Mouse (Mus musculus) 3T3-L1 (cell line): Measurements from ENCODE around the gene Eno2.

Source experiments
- DNase-seq: peaks from one replicate; pipeline ENCODE4 v3.0.0-alpha.2; 2015; ENCODE audit warnings: low read depth, low spot score

The Eno2 gene

DNA sequence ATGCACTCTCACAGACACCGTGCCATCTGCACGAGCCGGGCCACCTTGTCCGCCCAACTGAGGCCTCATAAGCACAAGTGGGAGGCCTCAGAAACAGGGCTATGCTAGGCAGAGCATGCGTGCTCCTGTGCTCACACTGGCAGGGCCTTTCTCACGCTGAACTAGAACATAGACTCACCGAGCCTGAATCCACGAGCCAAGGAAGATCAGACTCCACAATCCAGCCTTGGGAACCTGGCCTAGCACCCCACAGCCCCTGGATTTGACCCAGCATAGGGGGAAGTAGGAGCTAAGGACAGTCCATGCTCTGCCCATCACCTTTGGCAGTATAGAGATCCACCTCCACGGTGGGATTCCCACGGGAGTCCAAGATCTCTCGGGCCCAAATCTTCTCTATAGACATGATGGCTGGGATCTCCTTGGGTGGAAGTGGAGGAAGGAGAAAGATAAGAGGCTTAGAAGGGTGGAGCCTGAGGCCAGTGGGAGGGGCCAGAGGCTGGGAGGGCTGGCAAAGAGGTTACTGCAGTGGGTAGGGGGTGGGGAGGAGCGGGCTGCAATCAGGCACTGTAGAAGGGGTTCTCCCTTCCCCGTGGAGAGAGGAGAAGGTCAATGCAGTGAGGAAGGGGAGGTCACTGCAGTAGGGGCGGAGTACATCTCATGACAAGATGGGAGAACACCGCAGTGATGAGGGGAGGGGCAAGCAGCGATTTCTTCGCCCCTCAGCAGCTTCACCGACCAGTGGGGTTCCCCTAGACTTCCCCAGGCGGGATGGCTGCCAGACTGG, 1.4 kb downstream of the Eno2 start:
- no peak for DNase-seq

DNA sequence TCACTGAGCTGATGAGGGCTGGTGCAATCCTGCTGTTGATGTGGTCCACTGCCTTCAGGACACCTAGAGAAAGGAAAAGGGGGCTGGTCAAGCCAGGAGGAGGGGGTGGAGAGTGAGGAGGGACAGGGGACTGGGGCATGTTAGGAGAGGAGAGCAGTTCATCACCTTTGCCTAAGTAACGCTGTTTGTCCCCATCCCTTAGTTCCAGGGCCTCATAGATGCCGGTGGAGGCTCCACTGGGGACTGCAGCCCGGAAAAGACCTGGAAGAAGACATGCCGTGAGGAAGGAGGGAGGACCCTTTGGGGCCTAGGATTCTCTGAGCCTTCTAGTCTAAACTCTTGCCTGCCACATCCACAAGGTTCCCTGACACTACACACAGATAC, 1.9 kb downstream of the Eno2 start:
- DNase-seq, result no peak

DNA sequence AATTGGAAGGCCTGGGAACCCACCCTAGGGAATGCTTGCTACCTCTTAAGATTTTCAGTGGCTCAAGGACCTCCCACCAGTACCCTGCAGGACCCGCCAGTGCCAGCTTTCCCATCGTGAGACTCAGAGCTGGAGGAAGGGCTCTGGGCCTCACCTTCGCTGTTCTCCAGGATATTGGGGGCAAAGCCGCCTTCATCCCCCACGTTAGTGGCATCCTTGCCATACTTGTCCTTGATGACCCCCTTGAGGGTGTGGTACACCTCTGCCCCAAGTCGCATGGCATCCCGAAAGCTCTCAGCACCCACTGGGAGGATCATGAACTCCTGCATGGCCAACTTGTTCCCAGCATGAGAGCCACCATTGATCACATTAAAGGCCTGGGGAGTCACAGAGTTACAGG, 3.5 kb downstream of the Eno2 start:
- no peak for DNase-seq

DNA sequence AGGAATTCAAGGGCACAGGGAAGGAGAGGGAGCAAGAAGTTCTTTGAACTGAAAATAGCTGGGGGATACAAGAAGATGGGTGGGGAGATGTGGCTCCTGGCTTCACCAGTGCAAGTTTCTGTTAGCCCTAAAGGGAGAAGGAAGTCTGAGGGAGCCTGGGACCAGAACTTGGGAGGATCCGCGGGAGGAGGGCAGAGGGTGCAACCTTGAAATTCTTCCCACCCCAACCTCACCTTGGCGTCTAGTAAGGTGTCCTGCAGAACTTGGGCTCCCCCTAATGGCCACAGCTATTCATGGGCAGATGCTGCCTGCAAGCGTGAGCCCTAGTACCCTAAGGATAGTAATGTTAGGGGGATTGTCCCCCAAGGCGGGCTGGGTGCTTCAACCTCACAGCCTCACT, 10.2 kb downstream of the Eno2 start:
- DNase-seq, result peak; percentile 96

DNA sequence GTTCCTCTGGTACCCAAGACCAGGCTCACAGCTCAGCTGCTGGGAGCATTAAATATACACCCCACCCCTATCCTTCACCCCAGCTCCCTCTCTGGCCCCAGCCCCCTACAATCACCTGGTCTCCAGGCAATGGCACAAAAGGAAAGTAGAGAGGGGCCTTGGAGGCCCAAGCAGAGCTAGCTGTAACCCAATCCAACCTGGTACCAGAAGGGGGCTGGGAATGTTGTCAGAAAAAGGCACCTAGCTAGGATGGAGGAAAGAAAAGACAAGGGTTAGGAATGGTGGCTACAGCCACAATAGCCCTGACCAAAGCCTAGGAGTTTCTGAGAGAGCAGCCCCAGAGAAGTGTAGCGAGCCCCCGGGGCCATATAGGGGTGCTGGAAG, 10.6 kb downstream of the Eno2 start:
- no peak for DNase-seq

DNA sequence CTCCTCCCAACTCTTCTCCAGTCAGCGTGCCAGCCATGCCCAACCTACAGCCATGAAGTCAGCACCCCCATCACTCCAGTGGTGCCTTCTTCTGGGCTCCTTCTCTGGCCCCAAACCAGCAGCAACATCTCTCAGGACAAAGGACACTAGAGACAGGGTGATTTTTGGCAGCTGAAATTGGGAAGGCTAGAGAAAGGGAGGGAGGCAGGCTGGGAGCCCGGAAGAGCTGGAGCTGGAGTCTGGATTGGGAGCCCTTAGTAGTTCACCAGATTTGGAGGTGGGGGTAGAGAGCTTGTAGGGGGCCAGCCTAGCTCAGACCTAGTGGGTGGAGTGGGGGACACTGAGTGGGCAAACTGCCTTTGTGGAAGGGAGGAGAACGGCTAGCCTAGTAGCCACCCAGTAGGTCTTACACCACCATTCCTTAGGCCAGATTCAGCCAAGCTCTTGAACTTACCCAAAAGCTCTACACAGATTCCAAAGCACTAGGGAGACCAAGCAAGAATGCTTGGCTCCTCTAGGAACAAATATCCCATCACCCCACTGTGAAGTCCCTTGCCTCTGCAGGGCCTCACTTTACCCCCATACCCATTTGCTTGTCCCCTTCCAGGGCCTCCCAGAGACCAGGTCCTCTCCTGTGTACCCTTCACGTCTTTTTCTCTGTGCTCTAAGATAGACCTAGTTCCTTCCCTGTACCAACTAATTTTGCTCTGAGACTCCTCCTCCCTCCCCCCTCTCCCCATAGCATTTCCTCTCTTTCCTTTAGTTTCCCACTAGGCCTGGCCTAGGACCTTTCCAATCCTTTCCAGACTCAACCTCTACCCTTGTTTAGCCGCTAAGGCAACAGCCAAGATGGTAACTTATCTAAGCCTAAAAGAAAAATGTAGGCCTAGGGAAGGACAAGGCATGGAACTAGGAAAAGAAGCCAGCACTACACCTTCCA, 11.3 kb downstream of the Eno2 start:
- peak; percentile 90 for DNase-seq

DNA sequence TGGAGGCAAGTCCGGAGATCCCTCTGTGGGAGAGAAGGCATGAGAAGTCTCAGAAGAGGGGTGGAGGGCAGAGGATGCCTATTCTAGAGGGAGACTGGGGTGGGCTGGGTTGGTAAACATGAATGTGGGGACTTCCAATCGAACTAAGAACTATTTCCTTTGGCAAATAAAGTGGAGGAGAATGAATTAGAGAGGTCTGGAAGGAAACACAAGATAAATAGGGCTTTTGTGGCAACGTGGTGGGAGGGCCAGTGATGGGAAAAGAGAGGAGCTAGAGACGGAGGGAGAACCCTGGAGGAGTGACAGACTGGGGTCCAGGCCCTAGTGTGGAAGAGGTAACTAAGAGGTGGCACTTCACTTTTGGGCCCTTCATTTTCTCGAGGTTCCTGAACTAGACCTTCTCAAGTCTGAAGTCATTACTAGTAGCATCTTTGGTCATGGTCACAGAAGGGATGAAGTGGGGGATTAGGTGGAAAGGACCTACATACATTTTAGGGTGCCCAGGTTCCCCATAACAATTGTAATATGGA, 12.1 kb downstream of the Eno2 start:
- peak; percentile 74 for DNase-seq

DNA sequence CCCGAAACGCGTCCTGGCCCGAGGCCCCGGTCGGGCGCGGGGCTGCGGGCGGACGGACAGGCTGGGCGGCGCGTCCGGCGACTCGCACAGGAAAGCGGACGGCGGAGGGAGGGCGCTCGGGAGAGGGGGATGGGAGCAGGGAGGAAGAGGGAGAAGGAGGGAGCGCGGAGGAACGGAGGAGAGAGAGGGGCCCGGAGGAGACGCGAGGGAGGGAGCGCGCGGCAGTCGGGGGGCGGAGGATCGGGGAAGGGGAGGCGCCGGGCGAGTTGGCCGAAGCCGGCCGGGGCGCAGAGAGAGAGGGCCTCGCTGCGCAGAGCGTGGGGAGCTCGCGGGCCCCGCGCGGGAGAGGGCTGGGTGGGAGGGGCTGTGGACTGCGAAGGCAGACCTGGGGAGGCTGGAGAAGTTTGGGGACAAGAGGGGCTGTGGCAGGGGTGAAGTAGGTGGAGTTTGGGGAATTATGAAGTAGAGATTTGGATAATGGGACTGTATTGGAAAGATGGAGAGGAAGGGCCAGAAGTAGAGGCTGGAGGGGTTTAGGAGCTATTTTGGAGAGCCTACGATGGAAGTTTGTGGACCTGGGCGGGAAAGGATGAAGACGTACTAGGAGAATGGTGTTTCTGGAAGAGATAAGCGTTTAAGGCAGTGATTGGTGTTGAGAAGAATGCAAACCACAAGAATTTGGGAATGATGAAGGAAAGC, 12.7 kb downstream of the Eno2 start:
- peak; percentile 92 for DNase-seq

DNA sequence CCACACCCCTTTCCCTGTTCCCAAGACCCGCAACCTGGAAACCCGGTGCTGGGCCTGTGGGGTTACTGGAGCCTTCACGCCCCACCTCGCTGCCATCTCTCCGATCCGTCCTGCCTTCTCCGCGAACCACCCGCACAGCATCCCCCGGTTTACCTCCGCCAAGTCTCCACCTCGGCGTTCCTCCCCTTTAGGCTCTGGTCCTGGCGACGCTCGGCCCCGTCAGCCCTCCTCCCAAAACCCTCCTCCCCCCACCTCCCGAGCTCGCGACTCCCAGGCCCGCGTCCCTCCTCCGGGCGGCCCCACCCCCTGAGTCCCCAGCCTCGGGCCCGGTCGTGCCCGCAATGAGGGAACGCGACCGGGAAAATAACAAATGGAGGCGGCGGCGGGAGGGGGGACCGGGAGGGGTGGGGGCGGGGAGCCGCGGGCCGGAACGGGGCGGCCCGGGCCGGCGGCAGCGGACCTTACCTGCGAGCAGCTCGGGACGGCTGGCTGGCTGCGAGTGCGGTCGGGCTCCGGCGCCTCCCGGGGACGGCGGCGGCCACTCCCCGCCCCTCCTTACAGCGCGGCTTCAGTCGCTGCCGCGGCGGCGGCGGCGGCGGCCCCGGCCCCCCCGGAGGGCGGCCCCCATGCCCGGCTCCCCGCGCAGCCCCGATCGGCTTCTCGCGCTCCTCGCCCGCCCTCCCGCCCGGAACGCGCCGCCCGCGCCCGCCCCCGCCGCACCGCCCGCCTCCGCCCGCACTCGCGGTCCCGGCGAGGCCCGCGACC, 13.5 kb downstream of the Eno2 start, which contains the start of the genes Gm45234 and Atn1:
Gene Gm45234, minus strand, starts transcription at position 191 of the 765 bp plus-strand sequence.
Gene Atn1, minus strand, starts transcription at position 694 of the 765 bp plus-strand sequence.
- DNase-seq, result peak; percentile 76

DNA sequence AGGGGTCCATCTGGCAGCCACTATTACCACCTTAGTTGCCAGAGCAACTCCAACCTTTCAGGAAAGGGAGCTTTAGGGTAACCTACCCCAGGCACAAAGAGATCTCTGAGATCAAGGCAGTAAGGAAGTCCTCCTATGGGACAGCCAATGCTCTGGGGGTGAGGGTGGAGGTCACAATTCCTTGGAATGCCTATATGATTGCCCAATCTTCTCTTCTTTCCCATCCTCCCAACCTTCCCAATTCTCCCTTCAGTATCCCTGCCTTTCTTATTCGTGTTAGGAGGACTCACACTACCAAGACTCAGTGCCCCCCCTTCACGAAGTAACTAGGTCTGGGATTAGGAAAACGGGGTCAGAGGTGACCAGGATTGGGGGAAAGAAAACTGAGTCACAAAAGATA, 14.2 kb downstream of the Eno2 start:
- peak; percentile 51 for DNase-seq

DNA sequence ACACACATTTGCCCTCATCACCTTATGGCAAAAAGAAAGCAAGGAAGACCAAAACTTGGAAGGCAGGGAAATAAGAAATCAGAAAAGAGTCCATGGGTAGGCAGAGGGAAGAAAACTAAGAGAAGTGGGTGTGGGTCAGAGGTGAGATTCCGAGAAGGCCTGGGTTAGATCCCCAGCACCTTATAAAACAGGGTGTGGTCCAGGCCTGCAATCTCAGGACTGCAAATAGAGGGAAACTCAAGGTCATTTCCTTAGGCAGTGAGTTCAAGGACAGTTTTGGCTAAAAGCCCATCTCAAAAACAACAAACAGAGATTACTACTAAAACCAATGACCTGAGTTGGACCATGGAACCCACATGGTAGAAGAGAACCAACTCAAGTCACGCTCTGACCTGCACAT, 15.6 kb downstream of the Eno2 start:
- no peak for DNase-seq

DNA sequence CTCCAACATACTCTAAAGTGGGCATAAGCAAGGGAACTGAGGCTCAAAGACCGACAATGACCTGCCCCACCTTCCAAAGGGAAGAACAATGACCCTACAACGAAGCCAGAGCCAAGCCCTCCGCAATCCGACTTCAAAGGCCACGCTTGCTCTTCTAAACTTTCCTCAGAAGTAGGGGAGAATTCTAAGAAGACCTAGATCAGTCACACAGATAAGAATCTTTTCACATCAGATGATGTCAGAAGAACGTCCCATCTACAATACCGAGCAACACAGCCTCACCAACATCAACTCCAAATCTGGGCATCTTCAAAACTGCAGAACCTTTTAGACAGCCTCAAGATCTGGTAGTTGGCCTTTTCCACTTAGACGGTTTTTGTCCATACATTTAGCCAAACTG, 19.1 kb downstream of the Eno2 start:
- no peak for DNase-seq

DNA sequence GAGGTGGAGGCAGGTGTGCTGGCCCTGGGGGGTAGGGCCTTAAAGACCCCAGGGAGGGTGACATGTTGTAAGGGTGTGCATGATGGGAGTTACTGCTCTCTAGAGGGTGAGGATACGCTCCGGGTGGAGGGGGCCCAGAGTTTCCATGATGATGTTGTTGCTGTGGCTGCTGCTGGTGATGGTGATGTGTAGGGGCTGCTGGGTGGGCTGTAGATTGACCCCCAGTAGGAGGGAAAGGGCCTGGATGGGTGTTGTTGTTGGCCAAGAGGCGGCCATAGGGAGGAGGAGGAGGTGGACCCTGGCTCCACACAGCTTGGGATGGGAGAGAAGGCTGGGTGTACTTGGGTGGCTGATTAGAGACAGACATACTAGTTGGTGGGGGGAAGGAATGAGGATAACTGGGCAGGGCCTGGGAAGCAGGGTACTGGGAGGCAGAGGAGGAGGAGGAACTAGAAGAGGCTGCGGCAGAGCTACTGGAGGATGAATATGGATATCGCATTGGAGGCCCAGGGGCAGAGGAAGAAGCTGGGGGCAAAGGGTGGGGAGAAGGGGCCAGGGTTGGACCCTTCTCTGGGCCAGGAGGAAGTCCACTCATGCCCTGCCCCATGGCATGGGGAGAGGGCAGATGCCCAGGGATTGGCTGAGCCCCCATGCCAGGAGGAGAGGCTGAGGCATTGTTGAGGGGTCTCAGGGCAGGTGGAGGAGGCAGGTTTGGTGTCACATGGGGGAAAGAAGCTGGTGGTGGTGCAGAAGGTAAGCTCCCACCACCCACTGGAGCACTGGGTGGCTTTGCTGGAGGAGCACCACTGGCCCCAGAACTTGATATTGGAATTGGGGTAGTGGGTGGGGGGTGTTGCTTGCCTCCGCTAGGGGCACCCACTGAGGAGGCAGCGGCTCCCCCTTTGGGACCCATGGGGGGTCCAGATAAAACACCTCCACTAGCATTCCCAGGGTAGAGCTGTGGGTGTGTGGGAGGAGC, 22.5 kb downstream of the Eno2 start:
- no peak for DNase-seq

DNA sequence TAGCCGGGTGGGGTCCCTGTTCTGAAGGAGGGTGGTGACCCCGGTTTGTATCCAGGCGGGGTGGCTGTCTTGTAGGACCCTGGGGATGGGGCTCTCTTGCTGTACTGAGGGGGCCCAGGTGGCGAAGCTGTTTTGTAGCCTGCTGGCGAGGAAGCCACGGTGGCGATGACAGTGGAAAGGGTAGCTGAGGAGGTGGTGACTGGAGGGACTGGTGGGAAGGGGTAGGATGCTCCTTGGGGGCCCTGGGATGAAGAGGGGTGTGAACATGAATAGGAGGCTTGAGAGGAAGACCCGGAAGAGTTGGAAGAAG, 23.2 kb downstream of the Eno2 start:
- DNase-seq, result no peak

DNA sequence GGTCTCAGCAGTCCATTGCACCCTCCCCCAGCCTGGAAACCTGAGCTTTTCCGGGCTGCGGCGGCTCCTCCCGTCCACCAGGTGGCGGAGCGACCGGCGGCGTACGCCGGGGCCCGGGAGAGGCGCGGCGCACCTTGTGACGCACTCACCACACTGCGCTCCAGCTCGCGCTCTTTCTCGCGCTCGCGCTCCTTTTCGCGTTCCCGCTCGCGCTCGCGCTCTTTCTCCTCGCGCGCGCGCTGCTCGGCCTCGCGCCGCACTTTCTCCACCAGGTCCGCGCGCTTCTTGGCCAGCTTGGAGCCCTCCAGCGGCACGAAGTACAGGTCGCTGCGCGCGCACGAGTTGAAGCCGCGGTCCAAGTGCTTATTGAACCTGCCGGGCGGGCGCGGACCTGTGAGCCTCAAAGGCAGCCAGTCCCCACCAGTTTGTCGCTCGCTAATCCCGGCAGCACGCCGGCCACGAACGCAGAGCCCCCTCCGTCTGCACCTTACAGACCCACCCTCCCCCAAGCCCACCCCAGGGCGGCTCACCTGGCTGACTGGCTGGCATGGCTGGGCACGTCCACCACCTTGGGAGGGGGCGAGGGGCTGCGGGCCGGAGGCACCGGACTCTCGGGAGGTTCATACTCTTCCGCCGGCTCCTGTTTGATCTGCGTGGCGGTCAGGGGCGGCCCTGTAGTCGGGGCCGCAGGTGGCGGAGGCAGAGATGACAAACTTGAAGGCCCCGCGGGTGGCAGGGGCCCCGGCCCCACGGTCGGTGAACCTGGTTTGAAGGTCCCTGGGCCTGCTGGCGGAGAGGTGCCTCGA, 23.8 kb downstream of the Eno2 start:
- DNase-seq, result no peak

DNA sequence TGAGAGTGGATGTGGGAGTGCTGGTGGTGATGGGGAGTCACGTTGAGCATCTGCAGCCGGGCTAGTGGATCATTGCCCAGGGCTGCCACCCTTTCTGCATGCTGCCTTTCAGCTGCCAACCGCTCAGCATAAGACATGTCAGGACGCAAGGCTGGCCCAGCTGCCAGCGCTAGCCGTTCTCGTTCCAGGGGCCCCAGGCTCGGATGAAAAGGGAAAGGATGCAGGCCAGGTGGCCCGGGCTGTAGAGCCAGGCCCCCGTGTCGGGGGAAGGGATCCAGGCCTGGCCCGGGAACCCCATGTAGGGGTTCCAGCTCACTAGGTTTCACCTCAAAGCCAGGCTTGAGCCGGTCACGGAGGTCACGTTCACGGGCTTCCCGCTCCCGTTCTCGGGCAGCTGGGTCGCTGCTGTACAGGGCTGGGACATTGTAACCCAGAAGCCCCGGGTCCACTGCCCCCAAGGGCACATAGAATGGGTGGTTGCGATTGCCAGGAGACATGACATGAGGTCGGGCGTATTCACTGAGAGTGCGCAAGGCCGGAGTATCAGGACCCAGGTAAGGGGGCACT, 24.6 kb downstream of the Eno2 start:
- no peak for DNase-seq

DNA sequence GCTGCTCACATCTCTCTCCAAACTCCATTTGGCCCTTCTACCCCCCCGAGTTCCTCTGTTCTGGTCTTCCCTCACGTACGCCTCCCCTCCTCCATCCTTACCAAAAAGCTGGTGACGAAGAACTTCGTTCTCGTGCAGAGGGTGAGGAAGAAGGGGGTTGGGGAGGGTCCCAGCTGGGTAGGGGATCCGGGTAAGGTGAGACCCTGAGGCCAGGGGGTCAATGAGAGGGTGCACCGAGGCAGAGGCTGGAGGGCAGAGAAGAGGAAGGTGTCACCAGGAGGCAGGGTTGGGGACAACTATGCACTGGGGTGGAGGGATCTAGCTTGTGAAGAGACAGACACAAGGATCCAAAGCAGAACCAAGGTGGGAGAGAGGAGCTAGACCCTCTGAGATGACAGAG, 25.8 kb downstream of the Eno2 start:
- DNase-seq, result no peak

DNA sequence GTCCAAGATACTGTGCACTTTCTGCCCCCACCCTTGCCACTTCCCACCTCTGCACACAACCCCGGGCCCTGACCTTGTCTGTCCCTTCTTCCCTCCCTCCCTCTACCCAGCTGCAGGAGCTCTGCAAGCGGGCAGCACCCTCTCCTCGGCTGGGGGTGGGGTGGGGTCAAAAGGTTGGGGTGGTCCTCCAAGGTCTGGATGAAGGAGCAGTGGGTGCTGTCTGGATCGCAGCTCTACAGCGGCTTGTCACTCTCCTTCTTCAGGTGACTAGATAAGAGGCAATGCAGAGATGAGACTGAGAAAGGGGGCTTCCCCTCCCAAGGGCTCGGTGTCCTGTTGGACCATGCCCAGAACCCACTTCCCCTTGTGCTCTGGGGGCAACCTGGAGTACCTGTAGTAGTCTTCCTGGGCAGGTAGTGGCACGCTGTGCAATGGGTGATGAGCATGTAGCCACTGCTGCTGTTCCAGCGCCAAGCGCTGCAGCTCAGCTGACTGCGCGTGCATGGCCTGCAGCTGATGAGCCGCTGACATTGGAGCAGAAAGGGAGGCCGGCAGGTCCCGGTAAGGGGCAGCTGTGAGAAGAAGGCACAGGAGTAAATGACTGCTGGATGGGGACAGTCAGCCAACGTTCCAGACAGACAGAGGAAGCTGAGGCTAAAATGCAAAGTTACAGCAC, 26.5 kb downstream of the Eno2 start:
- no peak for DNase-seq
